Comparison of ENCODE assay signal across 8 mouse cellular contexts in genomic region chr4:107828727-107829218, GRCm38 (mm10). TPM values are rescaled to one million over a fixed set of nuclear protein-coding genes. Genes with fewer than 3 reads are reported as not detected.
A peak's percentile ranks its signal among the peaks of the same experiment; 100 is the strongest.
DNase-seq lines count a peak whose midpoint lies in the region; ATAC-seq and TF ChIP-seq lines count a peak whose summit lies in the region.

No protein-coding gene starts in this region.

- H3K27ac ChIP-seq in left cerebral cortex, adult 2 months, result peak overlapping the region; percentile 28

- TF ChIP-seq CTCF in left cerebral cortex, adult 2 months (IDR thresholded peaks at IDR 0.05), result no peak

- no peak overlapping the region for H3K4me3 ChIP-seq in left cerebral cortex, adult 2 months

- no peak for ATAC-seq in cerebellum, adult (ENCODE audit: insufficient number of reproducible peaks, low FRiP score, low TSS enrichment)

- intact Hi-C loops in left cerebral cortex, adult 2 months (cut with DNase I), result loop anchor here (2.0 kb wide), 1 partner anchor 26 kb away; the partner anchor contains the start of gene Lrp8

- DNase-seq in adrenal gland, adult (ENCODE audit: inconsistent age in 2 of 2, low spot score in 1 of 2), result peak; percentile 24 to 58
- no peak for DNase-seq in adrenal gland, postnatal 4 days (ENCODE audit: low spot score in 2 of 2)
- DNase-seq in right cerebral cortex, adult 18-20 months, result peak; percentile 53
- no peak for DNase-seq in right cerebral cortex, postnatal 25 days
- peak in 1 of 2 experiments; percentile 62 for DNase-seq in left cerebral cortex, adult 2 months (ENCODE audit: extremely low spot score in 1 of 2, low spot score in 2 of 2)
- DNase-seq in retina, postnatal 1 day, result peak; percentile 89
- DNase-seq in kidney, adult 8-10 months, result no peak

RNA-seq across cellular contexts. Expression of gene Lrp8, which starts 26.7 kb away (rescaled TPM):
- 1 to 10 TPM; 8.8 to 8.9 TPM for total RNA-seq in adrenal gland, postnatal 4 days (2021)
- 100 to 1,000 TPM in 1 of 2 experiments, 10 to 100 TPM in 1; 93.2 to 123 TPM for total RNA-seq in left cerebral cortex, adult 2 months (2021)

RNA-seq across cellular contexts. Expression of gene Magoh, which starts 50.8 kb away (rescaled TPM):
- 100 to 1,000 TPM; 108 to 111 TPM for total RNA-seq in adrenal gland, postnatal 4 days (2021)
- 10 to 100 TPM; 33.9 to 41.7 TPM for total RNA-seq in left cerebral cortex, adult 2 months (2021)

Comparison
In these comparisons a context has a peak if more than half of its experiments do, and no peak if none do; other contexts are left out.
1. DNase-seq: peak in adrenal gland, adult (2 of 2), right cerebral cortex, adult 18-20 months (single experiment) and retina, postnatal 1 day (single experiment); none in adrenal gland, postnatal 4 days (0 of 2), right cerebral cortex, postnatal 25 days (single experiment) and kidney, adult 8-10 months (0 of 2).
2. RNA of gene Lrp8, which starts 26.7 kb away (total RNA-seq): 93.2 to 123 TPM in left cerebral cortex, adult 2 months; 8.8 to 8.9 TPM in adrenal gland, postnatal 4 days; every median in the first group is over 4 times any median in the second.